Mouse (Mus musculus) frontal cortex, postnatal 14 days (tissue): ENCODE results near the gene Caln1.

Source experiments
- DNase-seq, 2 experiments: peaks; one replicate each; pipeline ENCODE4 v3.0.0; 2022; ENCODE audit warnings: low spot score in 2 of 2

Caln1 gene

GRCm38 (mm10) chr5:130699476-130699875, 330.2 kb downstream of the Caln1 start:
- no peak for DNase-seq

- DNase-seq = no peak
Observed at GRCm38 (mm10) chr5:130701777-130702176, 332.5 kb downstream of the Caln1 start.

GRCm38 (mm10) chr5:130702361-130702760, 333.1 kb downstream of the Caln1 start:
- no peak for DNase-seq

- no peak for DNase-seq
Observed at GRCm38 (mm10) chr5:130704866-130705265, 335.6 kb downstream of the Caln1 start.

GRCm38 (mm10) chr5:130706202-130706855, 337.1 kb downstream of the Caln1 start:
- DNase-seq = no peak

GRCm38 (mm10) chr5:130707755-130708154, 338.5 kb downstream of the Caln1 start:
- DNase-seq = no peak

GRCm38 (mm10) chr5:130708616-130709015, 339.4 kb downstream of the Caln1 start:
- no peak for DNase-seq

GRCm38 (mm10) chr5:130711643-130712042, 342.4 kb downstream of the Caln1 start:
- no peak for DNase-seq

- no peak for DNase-seq
Observed at GRCm38 (mm10) chr5:130712281-130712680, 343.0 kb downstream of the Caln1 start.

- no peak for DNase-seq
Observed at GRCm38 (mm10) chr5:130715181-130715580, 345.9 kb downstream of the Caln1 start.

- no peak for DNase-seq
Observed at GRCm38 (mm10) chr5:130718385-130718784, 349.1 kb downstream of the Caln1 start.

- DNase-seq = no peak
Observed at GRCm38 (mm10) chr5:130742171-130742570, 372.9 kb downstream of the Caln1 start.

- DNase-seq = no peak
Observed at GRCm38 (mm10) chr5:130757517-130757916, 388.3 kb downstream of the Caln1 start.

- peak in 1 of 2 experiments; percentile 12 for DNase-seq
Observed at GRCm38 (mm10) chr5:130765784-130766183, 396.5 kb downstream of the Caln1 start.

- no peak for DNase-seq
Observed at GRCm38 (mm10) chr5:130771061-130771741, 401.9 kb downstream of the Caln1 start.

- no peak for DNase-seq
Observed at GRCm38 (mm10) chr5:130772491-130772890, 403.2 kb downstream of the Caln1 start.

- no peak for DNase-seq
Observed at GRCm38 (mm10) chr5:130774946-130775345, 405.7 kb downstream of the Caln1 start.

- DNase-seq = no peak
Observed at GRCm38 (mm10) chr5:130792755-130793452, 423.6 kb downstream of the Caln1 start.

GRCm38 (mm10) chr5:130797713-130798112, 428.5 kb downstream of the Caln1 start:
- DNase-seq = no peak

- DNase-seq = no peak
Observed at GRCm38 (mm10) chr5:130810314-130810713, 441.1 kb downstream of the Caln1 start.

- DNase-seq = no peak
Observed at GRCm38 (mm10) chr5:130810846-130811245, 441.6 kb downstream of the Caln1 start.

- peak; percentile 37 to 55 for DNase-seq
Observed at GRCm38 (mm10) chr5:130811266-130811665, 442.0 kb downstream of the Caln1 start.

GRCm38 (mm10) chr5:130811966-130812365, 442.7 kb downstream of the Caln1 start:
- no peak for DNase-seq
